Mouse (Mus musculus): ENCODE results near the gene Fam122a.

Fam122a gene

DNA sequence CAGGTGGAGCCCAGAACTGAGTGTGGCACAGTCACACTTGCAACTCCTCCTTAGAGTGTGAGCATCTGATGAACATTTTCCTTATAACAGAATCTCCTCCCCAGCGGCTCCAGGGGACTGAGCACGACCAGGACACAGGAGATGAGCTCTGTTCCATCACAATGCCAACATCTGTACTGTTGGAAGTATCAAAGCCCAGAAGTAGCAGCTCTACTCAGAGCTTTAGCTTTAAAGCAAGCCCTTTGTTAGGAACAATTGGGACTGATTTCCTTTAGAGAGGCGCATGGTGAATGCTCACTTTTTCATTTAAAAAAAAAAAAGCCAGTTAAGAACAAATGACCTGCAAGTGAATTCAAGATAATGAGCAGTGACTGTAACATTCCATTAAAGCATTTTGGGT, 14.7 kb upstream of the Fam122a start:
- DNase-seq (ENCODE audit: inconsistent age in 2 of 2, low spot score in 1 of 2), result no peak

DNA sequence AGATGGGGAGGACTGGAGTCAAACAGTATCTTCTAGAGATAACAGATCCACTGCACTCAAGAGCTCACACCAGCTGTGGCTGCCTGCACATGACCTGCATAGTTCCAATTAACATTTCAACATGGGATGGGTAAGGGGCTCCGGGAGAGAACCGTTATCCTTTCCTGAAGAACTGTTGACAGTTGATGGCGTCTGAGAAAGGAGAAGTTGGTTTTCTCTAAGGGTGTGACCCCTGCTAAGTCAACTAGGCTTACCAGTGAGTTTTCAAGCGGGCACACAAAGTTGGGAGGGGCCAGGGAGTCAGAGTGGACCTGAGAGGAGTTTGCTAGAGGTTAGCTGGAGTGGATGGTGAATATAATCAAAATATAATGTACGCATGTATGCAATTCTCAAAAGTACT, 13.1 kb upstream of the Fam122a start:
- DNase-seq (ENCODE audit: inconsistent age in 2 of 2, low spot score in 1 of 2), result no peak

DNA sequence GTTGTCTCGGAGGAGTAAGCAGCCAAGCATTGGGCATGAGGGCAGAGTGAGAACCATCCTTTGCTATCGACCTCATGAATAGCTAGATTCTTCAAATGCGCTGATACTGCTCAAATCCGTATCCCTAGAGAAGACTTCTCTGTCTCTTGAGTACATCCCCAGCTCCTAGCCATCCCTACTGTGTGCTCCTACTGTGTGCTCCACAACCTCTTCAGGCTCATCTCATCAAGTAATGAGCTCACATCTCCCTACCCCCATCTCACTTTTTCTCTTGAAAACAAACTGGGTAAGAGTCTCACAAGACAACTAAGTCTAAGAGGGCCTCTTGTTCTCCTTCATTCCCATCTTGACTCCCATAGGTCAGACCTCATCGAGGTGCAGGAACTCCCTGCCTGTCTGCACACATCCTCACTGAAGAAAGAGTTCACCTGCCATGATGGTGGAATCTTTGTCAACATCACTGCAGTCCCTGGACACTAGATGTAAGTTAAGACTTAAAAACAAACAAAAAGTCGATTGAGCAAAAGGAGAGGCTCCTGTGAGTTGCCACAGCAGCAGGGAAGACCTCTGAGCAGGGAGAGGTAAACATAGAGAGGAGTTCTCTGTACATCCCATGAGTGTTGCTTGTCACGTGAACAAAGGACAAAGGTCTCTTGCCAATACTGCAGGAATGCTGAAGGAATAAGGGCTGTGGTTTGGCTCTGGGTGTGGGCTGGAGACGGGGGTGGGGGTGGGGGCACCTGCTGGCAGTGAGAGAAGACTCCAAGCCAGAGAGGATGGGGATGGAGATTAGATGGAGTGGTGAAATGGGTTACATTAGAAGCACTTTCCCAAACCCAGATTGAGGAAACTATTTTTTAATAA, 9.5 kb upstream of the Fam122a start:
- DNase-seq (ENCODE audit: inconsistent age in 2 of 2, low spot score in 1 of 2), result no peak

- DNase-seq (ENCODE audit: inconsistent age in 2 of 2, low spot score in 1 of 2), result no peak
These were observed 7.5 kb upstream of the Fam122a start for GRCm38 (mm10) chr19:24484612-24485194.

DNA sequence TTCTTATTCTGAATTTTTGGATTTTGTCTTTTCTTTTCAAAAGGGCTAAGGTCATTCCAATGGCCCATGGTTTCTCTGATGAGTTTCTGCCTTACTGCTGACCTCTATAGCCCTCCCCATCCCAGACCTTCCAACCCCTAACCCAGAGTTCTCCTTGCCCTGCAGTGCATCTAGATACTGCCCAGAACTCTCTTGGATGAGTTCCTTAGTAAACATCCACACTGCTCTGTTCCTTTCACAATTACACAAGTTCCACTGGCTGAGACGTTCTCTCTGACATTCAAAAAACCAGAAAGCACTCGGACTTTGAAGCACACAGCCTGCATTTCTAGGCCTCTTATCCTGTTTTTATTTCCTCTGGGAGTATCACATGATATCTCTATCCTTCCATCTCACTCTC, 3.8 kb upstream of the Fam122a start:
- no peak for DNase-seq (ENCODE audit: inconsistent age in 2 of 2, low spot score in 1 of 2)

DNA sequence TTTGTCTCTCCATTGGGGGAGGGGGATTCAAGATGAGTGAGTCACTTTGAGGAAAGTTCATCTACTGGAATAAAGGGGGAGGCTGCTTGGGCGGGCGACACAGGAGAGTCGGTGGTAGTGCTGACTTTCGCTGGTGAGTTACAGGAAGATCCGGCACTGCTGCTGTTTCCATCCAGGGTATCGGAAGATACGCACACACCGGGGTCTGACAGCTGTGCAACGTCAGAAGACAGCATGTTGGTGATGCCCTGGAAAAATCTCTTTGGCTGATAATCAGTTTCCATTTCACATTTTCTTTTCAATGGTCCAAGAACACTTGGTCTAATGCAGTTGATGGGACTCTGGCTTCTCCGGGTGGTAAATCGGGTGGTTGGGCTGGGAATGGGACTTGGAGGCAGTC, 695 bp downstream of the Fam122a start:
- peak in 1 of 2 experiments; percentile 51 for DNase-seq (ENCODE audit: inconsistent age in 2 of 2, low spot score in 1 of 2)

GRCm38 (mm10) chr19:24475281-24475680, 1.9 kb downstream of the Fam122a start:
- no peak for DNase-seq (ENCODE audit: inconsistent age in 2 of 2, low spot score in 1 of 2)

DNA sequence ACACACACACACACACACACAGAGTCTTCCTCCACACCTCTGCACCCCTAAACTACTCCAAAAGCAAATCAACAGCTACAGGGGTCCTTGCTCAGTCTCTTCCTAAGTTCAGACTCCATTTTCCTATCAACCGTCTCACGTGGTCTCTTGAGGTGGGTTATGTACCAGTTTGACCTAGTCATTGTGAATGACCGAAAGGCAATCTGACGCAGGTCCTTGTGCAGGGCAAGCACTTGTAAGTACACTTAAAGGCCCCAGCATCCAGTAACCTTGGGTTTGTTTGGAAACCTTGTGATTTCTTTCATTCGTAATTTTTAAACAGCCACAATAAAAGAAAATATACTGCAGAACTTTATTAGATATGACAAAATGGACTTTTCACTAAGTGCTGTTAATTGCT, 4.6 kb downstream of the Fam122a start:
- DNase-seq (ENCODE audit: inconsistent age in 2 of 2, low spot score in 1 of 2), result no peak

DNA sequence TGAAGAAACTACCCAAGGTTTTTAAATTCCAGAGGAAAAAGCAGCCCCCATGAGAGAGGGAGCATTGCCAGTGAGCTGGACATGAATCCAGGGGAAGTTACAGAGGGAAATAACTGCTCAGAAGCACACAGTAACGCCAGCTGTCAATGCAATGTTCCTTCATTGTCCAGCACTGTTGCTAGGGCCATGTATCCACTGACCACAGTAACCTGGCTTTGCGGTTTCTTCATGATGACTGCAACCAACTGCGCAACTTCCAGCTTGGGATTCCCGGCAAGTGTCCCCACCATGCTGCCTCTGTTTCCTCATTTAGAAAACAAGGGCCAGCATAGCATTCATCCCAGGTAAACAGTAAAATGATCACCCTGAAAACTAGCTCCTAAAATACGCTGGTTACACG, 5.6 kb downstream of the Fam122a start:
- no peak for DNase-seq (ENCODE audit: inconsistent age in 2 of 2, low spot score in 1 of 2)

GRCm38 (mm10) chr19:24469216-24469615, 7.9 kb downstream of the Fam122a start:
- DNase-seq (ENCODE audit: inconsistent age in 2 of 2, low spot score in 1 of 2), result no peak

GRCm38 (mm10) chr19:24468616-24469015, 8.5 kb downstream of the Fam122a start:
- no peak for DNase-seq (ENCODE audit: inconsistent age in 2 of 2, low spot score in 1 of 2)

DNA sequence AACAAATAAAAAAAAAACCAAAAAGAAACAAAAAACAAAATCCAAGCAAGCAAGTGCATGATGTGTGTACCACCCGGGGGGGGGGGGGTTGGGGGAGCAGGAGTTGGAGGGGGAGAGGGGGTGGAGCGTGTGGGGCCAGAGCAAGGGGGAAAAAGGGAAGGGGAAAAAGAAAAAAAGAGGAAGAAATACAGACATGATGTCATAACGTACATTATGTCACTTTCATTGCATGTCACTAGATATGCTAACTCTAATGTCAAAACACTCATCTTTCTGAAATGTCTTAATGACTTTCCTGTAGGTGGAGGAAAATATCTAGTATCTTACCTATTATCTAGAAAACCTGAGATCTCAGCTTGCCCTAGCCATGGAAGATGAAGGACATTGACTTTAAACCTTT, 14.1 kb downstream of the Fam122a start:
- DNase-seq (ENCODE audit: inconsistent age in 2 of 2, low spot score in 1 of 2), result no peak

DNA sequence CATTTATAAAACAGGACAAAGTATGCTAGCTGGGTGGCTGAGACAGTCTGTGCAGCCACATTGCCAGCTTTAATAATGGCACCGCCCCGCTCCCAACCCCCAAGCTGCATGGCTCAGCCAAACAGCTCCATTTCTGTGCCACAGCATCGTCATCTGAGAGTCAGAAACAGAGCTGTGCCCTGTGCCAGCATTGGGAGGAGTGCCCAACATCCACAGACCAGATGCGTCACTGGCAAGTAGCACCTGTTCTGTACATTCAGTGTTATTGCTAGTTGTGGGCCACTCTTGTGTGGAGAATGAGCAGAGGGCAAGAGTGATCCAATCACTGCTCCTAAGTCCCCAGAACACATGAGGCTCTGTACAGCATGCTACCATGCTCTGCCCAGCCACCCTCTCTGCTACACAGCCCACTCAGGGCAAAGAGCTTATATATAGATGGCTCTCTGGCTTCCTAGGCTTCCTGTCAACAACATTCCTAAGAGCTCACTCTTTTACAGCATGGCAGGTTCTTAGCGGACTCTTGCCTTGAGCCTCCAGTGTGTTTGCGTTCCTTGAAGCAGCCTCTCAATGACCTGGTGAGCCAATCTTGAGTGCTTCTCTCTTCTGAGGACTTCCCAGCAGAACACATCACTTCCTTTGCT, 20.4 kb downstream of the Fam122a start:
- no peak for DNase-seq (ENCODE audit: inconsistent age in 2 of 2, low spot score in 1 of 2)

GRCm38 (mm10) chr19:24455249-24455960, 21.8 kb downstream of the Fam122a start:
- DNase-seq (ENCODE audit: inconsistent age in 2 of 2, low spot score in 1 of 2), result peak; percentile 31 to 82

DNA sequence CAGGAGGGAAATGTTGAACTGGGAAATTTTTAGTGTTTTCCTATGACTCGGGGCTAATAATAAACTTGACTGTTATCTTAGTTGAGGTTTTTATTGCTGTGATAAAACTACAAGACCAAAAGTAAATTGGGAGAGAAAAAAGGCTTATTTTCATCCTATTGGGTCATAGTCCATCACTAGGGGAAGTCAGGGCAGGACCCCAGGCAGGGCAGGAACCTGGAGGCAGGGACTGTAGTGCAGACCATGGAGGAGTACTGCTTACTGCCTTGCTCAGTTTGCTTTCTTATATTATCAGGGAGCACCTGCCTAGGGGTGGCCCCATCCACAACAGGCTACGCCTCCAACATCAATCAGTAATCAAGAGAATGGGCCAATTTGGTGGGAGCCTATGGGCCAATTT, 22.7 kb downstream of the Fam122a start:
- no peak for DNase-seq (ENCODE audit: inconsistent age in 2 of 2, low spot score in 1 of 2)

GRCm38 (mm10) chr19:24453379-24453778, 23.8 kb downstream of the Fam122a start:
- DNase-seq (ENCODE audit: inconsistent age in 2 of 2, low spot score in 1 of 2), result peak in 1 of 2 experiments; percentile 59

DNA sequence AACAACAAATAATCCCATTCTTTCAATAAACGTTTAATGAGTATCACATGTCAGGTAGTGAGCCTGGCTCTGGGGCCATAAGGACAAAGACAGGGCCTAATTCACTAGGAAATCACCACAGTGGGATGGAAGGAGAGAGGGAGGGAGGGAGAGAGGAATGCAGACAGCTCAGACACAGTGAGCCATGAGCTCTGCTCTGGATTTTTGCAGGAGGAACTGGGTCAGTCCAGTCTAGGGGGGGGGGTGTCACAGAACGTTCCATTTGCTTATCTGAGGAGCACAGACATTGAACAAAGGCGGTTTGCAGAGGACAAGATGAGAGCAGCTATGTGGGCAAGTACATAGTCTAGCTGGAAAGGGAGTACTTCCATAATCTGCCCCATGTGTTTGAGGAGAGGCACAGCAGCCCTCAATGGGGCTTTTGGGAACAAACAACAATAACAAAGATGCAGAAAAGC, 24.7 kb downstream of the Fam122a start:
- peak; percentile 33 to 56 for DNase-seq (ENCODE audit: inconsistent age in 2 of 2, low spot score in 1 of 2)

DNA sequence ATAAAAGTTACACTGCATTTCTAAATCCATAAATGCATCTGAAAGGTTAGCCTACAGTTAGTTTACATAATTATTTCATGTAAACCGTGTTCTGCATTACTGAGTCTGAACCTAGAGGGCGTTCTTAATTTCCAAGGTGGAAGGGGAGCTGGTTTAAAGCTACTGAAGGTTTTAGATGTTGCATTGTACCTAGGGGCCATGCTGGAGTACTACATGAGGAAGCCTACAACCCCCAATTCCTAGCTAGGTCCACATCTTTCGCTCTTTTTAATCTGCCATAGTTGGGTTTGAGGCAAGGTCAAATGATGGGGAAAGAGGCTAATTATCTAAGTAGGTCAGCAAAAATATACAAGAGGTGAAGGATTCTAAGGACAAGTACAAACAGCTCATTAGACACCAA, 25.5 kb downstream of the Fam122a start:
- DNase-seq (ENCODE audit: inconsistent age in 2 of 2, low spot score in 1 of 2), result peak in 1 of 2 experiments; percentile 61

- no peak for DNase-seq (ENCODE audit: inconsistent age in 2 of 2, low spot score in 1 of 2)
These were observed 26.4 kb downstream of the Fam122a start for GRCm38 (mm10) chr19:24450740-24451139.

DNA sequence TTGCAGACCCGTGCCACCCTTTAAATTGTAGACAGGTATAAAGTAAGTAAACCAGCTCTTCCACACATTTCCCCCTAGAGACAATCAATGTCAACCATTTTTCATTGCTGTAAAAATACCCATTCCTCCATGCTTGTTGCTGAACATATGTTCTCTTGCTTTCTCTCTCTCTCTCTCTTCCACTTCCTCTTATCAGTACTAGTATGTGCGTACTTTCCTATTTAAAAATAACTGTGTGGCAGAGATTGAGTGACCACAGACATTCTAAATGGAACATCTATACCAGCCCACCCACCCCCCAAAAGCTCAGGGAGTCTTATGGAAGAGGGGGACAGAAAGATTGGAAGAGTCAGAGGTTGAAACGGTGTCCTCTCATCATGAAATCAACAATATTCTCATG, 32.8 kb downstream of the Fam122a start:
- no peak for DNase-seq (ENCODE audit: inconsistent age in 2 of 2, low spot score in 1 of 2)

DNA sequence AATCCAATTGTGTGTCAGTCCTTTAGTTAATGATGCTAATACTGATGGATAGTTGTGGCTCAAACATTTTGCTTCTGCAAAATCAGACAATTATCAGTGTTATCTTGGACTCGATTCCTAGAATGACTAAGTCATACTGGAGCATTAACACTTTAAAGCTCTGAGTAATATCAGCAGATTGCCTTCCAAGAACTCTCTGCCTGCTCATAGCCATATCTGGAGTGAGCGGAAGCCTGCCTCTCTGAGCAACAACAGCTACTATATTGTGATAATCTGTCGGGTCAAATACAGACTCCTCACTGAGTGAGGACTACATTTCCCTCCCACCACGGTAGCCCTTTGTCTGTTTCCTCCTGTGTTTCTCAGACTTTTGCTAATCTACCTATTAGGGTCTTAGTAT, 37.4 kb downstream of the Fam122a start:
- peak in 1 of 2 experiments; percentile 49 for DNase-seq (ENCODE audit: inconsistent age in 2 of 2, low spot score in 1 of 2)

All from adrenal gland, adult (tissue).